Mouse (Mus musculus): ENCODE data around the gene Cntln. TPM values are rescaled to one million over a fixed set of nuclear protein-coding genes. Genes with fewer than 3 reads are reported as not detected.

The Cntln gene
- total RNA-seq, 2 experiments from 2014 or later: 3.5 to 4.0 TPM

Other genes starting within 250 kb of the Cntln start
- gene Bnc2, start 209.0 kb upstream of the Cntln start, total RNA-seq (2021): 1 to 10 TPM; 4.3 to 5.3 TPM